Mouse (Mus musculus): ENCODE measurements around the gene Fez2.
A peak's percentile ranks its signal among the peaks of the same experiment; 100 is the strongest.

DNA sequence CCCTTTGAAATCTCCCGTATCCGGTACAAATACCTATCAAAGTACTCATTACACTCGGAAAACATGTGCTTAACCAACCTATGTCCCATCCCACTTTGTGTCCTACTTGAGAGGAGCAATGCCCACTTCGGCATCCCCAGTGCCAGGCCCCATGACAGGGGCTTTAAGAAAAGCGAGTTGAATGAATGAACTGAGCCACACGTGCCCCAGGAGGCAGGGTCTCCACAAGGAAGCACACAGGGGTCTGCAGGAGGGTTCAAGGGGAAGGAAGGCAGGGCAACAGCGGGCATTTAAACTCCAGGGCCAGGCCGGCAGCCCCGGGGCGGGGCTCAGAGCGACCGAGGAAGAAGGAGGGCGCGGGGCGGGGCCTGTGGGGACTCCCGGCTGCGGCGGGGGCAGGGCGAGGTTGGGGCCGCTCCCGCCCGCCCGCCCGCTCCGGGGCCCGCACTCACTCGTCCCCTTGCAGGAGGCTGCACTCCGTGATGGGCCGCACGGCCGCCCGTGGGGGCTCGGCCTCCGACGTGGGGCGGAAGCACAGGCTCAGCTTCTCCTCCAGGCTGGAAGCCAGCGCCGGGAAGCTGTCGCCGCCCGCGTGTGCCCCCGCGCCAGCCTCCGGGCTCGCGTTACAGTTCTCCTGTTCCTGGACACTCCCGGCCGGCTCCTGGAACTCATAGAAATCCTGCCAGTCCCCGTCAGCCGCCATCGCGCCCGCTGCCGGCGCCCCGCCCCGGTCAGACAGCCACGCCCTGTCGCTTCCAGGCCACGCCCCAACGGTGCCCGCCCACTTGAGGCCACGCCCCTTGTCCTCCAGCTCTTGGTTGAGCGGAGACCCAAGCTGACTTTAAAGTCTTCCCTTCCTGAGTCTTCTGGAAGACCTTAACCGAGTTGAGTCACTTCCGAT, at the start of gene Fez2:
- TF ChIP-seq CTCF (conservative IDR thresholded peaks at IDR 0.05; ENCODE audit: insufficient read depth, insufficient read length, low read depth, low read length) (no peak), POLR2A (IDR thresholded peaks at IDR 0.05; ENCODE audit: low read depth, low read length) (peak; percentile 20)
